Mouse (Mus musculus): ENCODE data around the gene Olfr160. TPM values are rescaled to one million over a fixed set of nuclear protein-coding genes. Genes with fewer than 3 reads are reported as not detected.

Gene Olfr160
- polyA plus RNA-seq (2015; fragmentation: Nextera tagmentation; extraction: Ambion mirVana) = not detected in 2 replicates

- Histone ChIP-seq H3K27me3 (no peaks in the 10 kb centered on the region), H3K4me1 (replicated peaks) (no peaks in the 10 kb centered on the region), H3K9ac (no peak within 1 kb of the TSS), H3K4me2 (no peak within 1 kb of the TSS), H3K4me3 (no peak within 1 kb of the TSS), H3K27ac (replicated peaks) (no peak within 1 kb of the TSS), H3K9me3 (no peaks in the 10 kb centered on the region), H3K36me3 (no peaks in the 10 kb centered on the region)
- WGBS = 89% methylated on average over 1 of the region's 1 CpGs
- no peak for ATAC-seq (ENCODE audit: low read depth)
Measured at GRCm38 (mm10) chr9:37716150-37716549, at the start of gene Olfr160. Gene Olfr160 (minus strand): TSS chr9:37716250.

GRCm38 (mm10) chr9:37762541-37762940 is 46.5 kb upstream of the Olfr160 start:
- WGBS = 72% methylated on average over 2 of the region's 2 CpGs
- H3K4me3 ChIP-seq = no peak overlapping the region
- no peaks in the 10 kb centered on the region for H3K36me3 ChIP-seq
- no peaks in the 10 kb centered on the region for H3K27me3 ChIP-seq
- no peak overlapping the region for H3K9ac ChIP-seq
- no peak for ATAC-seq (ENCODE audit: low read depth)
- H3K9me3 ChIP-seq = no peaks in the 10 kb centered on the region
- H3K27ac ChIP-seq (replicated peaks) = no peak overlapping the region
- H3K4me2 ChIP-seq = no peak overlapping the region
- no peaks in the 10 kb centered on the region for H3K4me1 ChIP-seq (replicated peaks)

GRCm38 (mm10) chr9:37761728-37762127 is 45.7 kb upstream of the Olfr160 start:
- Histone ChIP-seq H3K9me3 (no peaks in the 10 kb centered on the region), H3K4me1 (replicated peaks) (no peaks in the 10 kb centered on the region), H3K4me2 (no peak overlapping the region), H3K27ac (replicated peaks) (no peak overlapping the region), H3K9ac (no peak overlapping the region), H3K4me3 (no peak overlapping the region), H3K27me3 (no peaks in the 10 kb centered on the region), H3K36me3 (no peaks in the 10 kb centered on the region)
- ATAC-seq (ENCODE audit: low read depth) = no peak
- whole genome bisulfite sequencing = 79% methylated on average over 2 of the region's 2 CpGs

- no peak overlapping the region for H3K4me3 ChIP-seq
- 78% methylated on average over 4 of the region's 4 CpGs for WGBS
- no peaks in the 10 kb centered on the region for H3K36me3 ChIP-seq
- H3K4me2 ChIP-seq = no peak overlapping the region
- no peak overlapping the region for H3K9ac ChIP-seq
- H3K4me1 ChIP-seq (replicated peaks) = peaks cover 9% of the 10 kb centered on the region
- no peak overlapping the region for H3K27ac ChIP-seq (replicated peaks)
- H3K9me3 ChIP-seq = no peaks in the 10 kb centered on the region
- no peaks in the 10 kb centered on the region for H3K27me3 ChIP-seq
- ATAC-seq (ENCODE audit: low read depth) = no peak
Measured at GRCm38 (mm10) chr9:37752006-37752405, 36.0 kb upstream of the Olfr160 start.

- 66% methylated on average over 2 of the region's 2 CpGs for WGBS
- Histone ChIP-seq H3K27me3 (no peaks in the 10 kb centered on the region), H3K4me2 (no peak overlapping the region), H3K4me3 (no peak overlapping the region), H3K4me1 (replicated peaks) (peaks cover 9% of the 10 kb centered on the region), H3K36me3 (no peaks in the 10 kb centered on the region), H3K9me3 (no peaks in the 10 kb centered on the region), H3K9ac (no peak overlapping the region), H3K27ac (replicated peaks) (no peak overlapping the region)
- no peak for ATAC-seq (ENCODE audit: low read depth)
Measured at GRCm38 (mm10) chr9:37751467-37751866, 35.4 kb upstream of the Olfr160 start.

- H3K27ac ChIP-seq (replicated peaks) = no peak overlapping the region
- WGBS = 43% methylated on average over 7 of the region's 7 CpGs
- ATAC-seq (ENCODE audit: low read depth) = no peak; the same call in 1 of the 2 replicates
- H3K4me1 ChIP-seq (replicated peaks) = peaks cover 9% of the 10 kb centered on the region
- no peaks in the 10 kb centered on the region for H3K36me3 ChIP-seq
- no peaks in the 10 kb centered on the region for H3K27me3 ChIP-seq
- H3K4me2 ChIP-seq = no peak overlapping the region
- no peaks in the 10 kb centered on the region for H3K9me3 ChIP-seq
- no peak overlapping the region for H3K4me3 ChIP-seq
- no peak overlapping the region for H3K9ac ChIP-seq
Measured at GRCm38 (mm10) chr9:37750319-37751075, 34.4 kb upstream of the Olfr160 start.

- Histone ChIP-seq H3K36me3 (no peaks in the 10 kb centered on the region), H3K4me2 (no peak within 1 kb of the TSS), H3K27me3 (no peaks in the 10 kb centered on the region), H3K4me1 (replicated peaks) (no peaks in the 10 kb centered on the region), H3K27ac (replicated peaks) (no peak within 1 kb of the TSS), H3K4me3 (no peak within 1 kb of the TSS), H3K9ac (no peak within 1 kb of the TSS), H3K9me3 (no peaks in the 10 kb centered on the region)
- ATAC-seq (ENCODE audit: low read depth) = no peak
Measured at GRCm38 (mm10) chr9:37744806-37745205, 28.8 kb upstream of the Olfr160 start, which contains the start of gene Olfr874. Gene Olfr874 (plus strand): TSS chr9:37745106.

GRCm38 (mm10) chr9:37734310-37734709 is 18.3 kb upstream of the Olfr160 start:
- no peaks in the 10 kb centered on the region for H3K4me1 ChIP-seq (replicated peaks)
- no peak overlapping the region for H3K4me3 ChIP-seq
- no peak for ATAC-seq (ENCODE audit: low read depth)
- H3K4me2 ChIP-seq = no peak overlapping the region
- H3K9me3 ChIP-seq = no peaks in the 10 kb centered on the region
- H3K27ac ChIP-seq (replicated peaks) = no peak overlapping the region
- WGBS = 95% methylated on average over 1 of the region's 1 CpGs
- H3K27me3 ChIP-seq = no peaks in the 10 kb centered on the region
- H3K9ac ChIP-seq = no peak overlapping the region
- H3K36me3 ChIP-seq = no peaks in the 10 kb centered on the region

GRCm38 (mm10) chr9:37689970-37690686 is 25.9 kb downstream of the Olfr160 start:
- Histone ChIP-seq H3K27me3 (no peaks in the 10 kb centered on the region), H3K4me3 (no peak overlapping the region), H3K9me3 (no peaks in the 10 kb centered on the region), H3K36me3 (no peaks in the 10 kb centered on the region), H3K9ac (no peak overlapping the region), H3K4me2 (no peak overlapping the region), H3K4me1 (replicated peaks) (no peaks in the 10 kb centered on the region), H3K27ac (replicated peaks) (no peak overlapping the region)
- no peak for ATAC-seq (ENCODE audit: low read depth)
- WGBS = 62% methylated on average over 5 of the region's 5 CpGs

- WGBS = 59% methylated on average over 3 of the region's 3 CpGs
- H3K9me3 ChIP-seq = no peaks in the 10 kb centered on the region
- H3K9ac ChIP-seq = no peak overlapping the region
- no peaks in the 10 kb centered on the region for H3K4me1 ChIP-seq (replicated peaks)
- ATAC-seq (ENCODE audit: low read depth) = no peak
- H3K4me2 ChIP-seq = no peak overlapping the region
- no peak overlapping the region for H3K27ac ChIP-seq (replicated peaks)
- H3K4me3 ChIP-seq = no peak overlapping the region
- H3K36me3 ChIP-seq = no peaks in the 10 kb centered on the region
- H3K27me3 ChIP-seq = no peaks in the 10 kb centered on the region
Measured at GRCm38 (mm10) chr9:37687941-37688303, 28.1 kb downstream of the Olfr160 start.

GRCm38 (mm10) chr9:37687288-37687940 is 28.6 kb downstream of the Olfr160 start:
- ATAC-seq (ENCODE audit: low read depth) = no peak
- Histone ChIP-seq H3K9ac (no peak overlapping the region), H3K9me3 (no peaks in the 10 kb centered on the region), H3K27me3 (no peaks in the 10 kb centered on the region), H3K4me2 (no peak overlapping the region), H3K4me1 (replicated peaks) (no peaks in the 10 kb centered on the region), H3K4me3 (no peak overlapping the region), H3K27ac (replicated peaks) (no peak overlapping the region), H3K36me3 (no peaks in the 10 kb centered on the region)
- 72% methylated on average over 3 of the region's 3 CpGs for WGBS

- 100% methylated on average over 1 of the region's 1 CpGs for WGBS
- no peak overlapping the region for H3K4me2 ChIP-seq
- no peak overlapping the region for H3K4me3 ChIP-seq
- no peaks in the 10 kb centered on the region for H3K4me1 ChIP-seq (replicated peaks)
- H3K27ac ChIP-seq (replicated peaks) = no peak overlapping the region
- no peaks in the 10 kb centered on the region for H3K9me3 ChIP-seq
- no peak for ATAC-seq (ENCODE audit: low read depth)
- H3K27me3 ChIP-seq = no peaks in the 10 kb centered on the region
- no peaks in the 10 kb centered on the region for H3K36me3 ChIP-seq
- H3K9ac ChIP-seq = no peak overlapping the region
Measured at GRCm38 (mm10) chr9:37681123-37681522, 34.9 kb downstream of the Olfr160 start.
